Mouse (Mus musculus): Measurements from ENCODE around the gene Hrnr. TPM values are rescaled to one million over a fixed set of nuclear protein-coding genes. Genes with fewer than 3 reads are reported as not detected.

Hrnr gene
- polyA plus RNA-seq, 1 experiment from 2014 or later: not detected

Other genes with a start within 250 kb of the Hrnr start
- not detected in 2 replicates for gene Crnn, start 175.0 kb upstream of the Hrnr start, polyA plus RNA-seq (2014; fragmentation: Nextera tagmentation; extraction: Ambion mirVana)
- gene Flg2, start 122.5 kb upstream of the Hrnr start, polyA plus RNA-seq (2014; fragmentation: Nextera tagmentation; extraction: Ambion mirVana): not detected in 2 replicates
- gene Flg, start 46.2 kb upstream of the Hrnr start, polyA plus RNA-seq (2014; fragmentation: Nextera tagmentation; extraction: Ambion mirVana): not detected in 2 replicates
- gene Rptn, start 74.0 kb downstream of the Hrnr start, polyA plus RNA-seq (2014; fragmentation: Nextera tagmentation; extraction: Ambion mirVana): not detected in 2 replicates
- 1.3 and 1.4 TPM in 2 replicates for gene Tchh, start 122.6 kb downstream of the Hrnr start, polyA plus RNA-seq (2014; fragmentation: Nextera tagmentation; extraction: Ambion mirVana)
- 0.13 TPM in 1 of 2 replicates, not detected in the other for gene Tchhl1, start 149.0 kb downstream of the Hrnr start, polyA plus RNA-seq (2014; fragmentation: Nextera tagmentation; extraction: Ambion mirVana)
- gene S100a11, start 200.7 kb downstream of the Hrnr start, polyA plus RNA-seq (2014; fragmentation: Nextera tagmentation; extraction: Ambion mirVana): 104 and 220 TPM in 2 replicates
- gene S100a10, start 235.3 kb downstream of the Hrnr start, polyA plus RNA-seq (2014; fragmentation: Nextera tagmentation; extraction: Ambion mirVana): 176 and 300 TPM in 2 replicates

Measured in neural tube, embryonic 14.5 days (tissue).